Mouse (Mus musculus): ENCODE measurements around the gene Lgi4. TPM values are rescaled to one million over a fixed set of nuclear protein-coding genes. Genes with fewer than 3 reads are reported as not detected.

Lgi4 gene
- polyA plus RNA-seq, 1 experiment from 2014 or later, result 0.35 TPM

DNA sequence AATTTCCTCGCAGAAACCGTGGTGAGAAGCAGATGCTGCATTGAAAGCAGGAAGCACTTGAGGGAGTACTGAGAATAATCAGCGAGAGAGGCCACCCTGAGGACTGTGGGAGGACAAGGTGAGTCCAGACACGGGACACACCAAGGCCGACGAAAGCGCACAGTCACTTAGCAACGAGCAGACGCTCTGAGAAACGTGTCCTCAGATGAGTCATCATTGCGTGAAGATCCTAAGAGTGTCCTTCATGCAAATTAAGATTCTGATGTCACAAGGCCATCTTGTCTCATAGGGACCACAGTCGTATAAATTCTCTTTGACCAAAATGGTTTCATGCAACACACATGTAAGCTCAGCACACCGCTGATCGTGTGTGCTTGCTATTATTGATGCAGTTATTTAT lies 41.6 kb downstream of the Lgi4 start:
- Histone ChIP-seq H3K9ac (ENCODE audit: low read depth, low read length) (no peak overlapping the region), H3K4me3 (ENCODE audit: low read depth, low read length) (no peak overlapping the region), H3K4me2 (ENCODE audit: low read length) (no peak overlapping the region), H3K27me3 (ENCODE audit: control insufficient read depth, insufficient read depth, low read depth, low read length) (no peaks in the 10 kb centered on the region), H3K36me3 (ENCODE audit: control insufficient read depth, insufficient read depth, low read length) (no peaks in the 10 kb centered on the region), H3K27ac (ENCODE audit: low read length) (no peak overlapping the region), H3K4me1 (ENCODE audit: control insufficient read depth, insufficient read depth, low read length) (peaks cover 4% of the 10 kb centered on the region; the same call in 1 of the 2 replicates), H3K9me3 (replicated peaks; ENCODE audit: control insufficient read depth, low read length, poor library complexity, severe bottlenecking) (no peaks in the 10 kb centered on the region)
- no peak for ATAC-seq
- WGBS, result 86% methylated on average over 14 of the region's 14 CpGs

DNA sequence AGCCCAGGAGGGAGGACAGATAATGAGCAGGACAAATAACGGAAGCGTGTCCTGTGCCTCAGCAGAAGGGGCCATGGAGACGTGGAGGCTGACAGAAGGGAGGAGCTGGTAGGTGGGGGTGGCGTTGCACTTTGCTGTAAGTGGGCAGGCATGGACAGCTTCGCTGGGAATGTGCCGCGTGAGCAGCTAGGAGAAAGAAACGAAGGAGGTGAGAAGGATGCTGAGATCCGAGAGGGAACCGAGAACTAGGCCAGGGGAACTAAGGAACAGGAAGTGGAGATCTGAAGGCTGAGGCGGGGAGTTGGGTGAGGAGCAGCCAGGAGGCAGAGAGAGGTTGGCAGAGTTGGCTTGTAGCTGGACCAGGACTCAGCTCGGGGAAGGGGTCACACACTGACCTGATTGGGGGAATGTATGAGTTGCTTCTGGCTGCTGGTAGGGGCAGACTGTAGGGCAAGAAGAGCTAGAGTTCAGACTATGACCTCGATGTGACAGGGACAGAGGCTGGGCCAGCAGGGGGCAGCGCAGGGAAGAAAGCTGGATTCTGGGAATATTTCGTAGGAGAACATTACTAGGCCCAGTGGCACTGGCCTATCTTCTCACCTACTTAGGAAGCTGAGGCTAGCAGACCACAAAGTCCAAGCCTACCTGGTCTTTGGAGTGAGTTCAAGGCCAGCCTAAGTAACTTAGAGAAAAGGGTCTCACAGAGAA lies 46.1 kb downstream of the Lgi4 start:
- Histone ChIP-seq H3K9me3 (replicated peaks; ENCODE audit: control insufficient read depth, low read length, poor library complexity, severe bottlenecking) (no peaks in the 10 kb centered on the region), H3K4me2 (ENCODE audit: low read length) (no peak overlapping the region)
- 69% methylated on average over 15 of the region's 15 CpGs for WGBS

DNA sequence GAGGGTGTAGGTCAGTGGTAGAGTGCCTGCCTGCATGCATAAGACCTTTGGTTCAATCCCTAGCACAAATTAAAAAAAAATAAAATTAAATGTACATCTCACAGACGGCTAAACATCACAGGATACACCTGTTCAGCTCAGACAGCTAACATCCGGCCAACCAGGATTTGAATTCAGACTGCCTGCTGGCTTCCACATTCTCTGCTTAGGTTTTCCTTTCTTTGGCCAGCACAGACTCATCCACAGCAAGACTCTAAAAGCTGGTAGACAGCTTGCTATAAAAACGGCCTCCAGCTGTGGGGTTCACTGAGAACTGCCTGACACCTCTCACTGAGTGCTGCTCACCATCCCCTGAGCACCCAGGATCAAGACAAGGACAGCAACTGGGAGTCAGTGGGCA lies 47.0 kb downstream of the Lgi4 start:
- Histone ChIP-seq H3K9me3 (replicated peaks; ENCODE audit: control insufficient read depth, low read length, poor library complexity, severe bottlenecking) (no peaks in the 10 kb centered on the region), H3K4me2 (ENCODE audit: low read length) (no peak overlapping the region), H3K27ac (ENCODE audit: low read length) (no peak overlapping the region), H3K9ac (ENCODE audit: low read depth, low read length) (no peak overlapping the region), H3K36me3 (ENCODE audit: control insufficient read depth, insufficient read depth, low read length) (no peaks in the 10 kb centered on the region), H3K4me1 (ENCODE audit: control insufficient read depth, insufficient read depth, low read length) (no peaks in the 10 kb centered on the region), H3K27me3 (ENCODE audit: control insufficient read depth, insufficient read depth, low read depth, low read length) (no peaks in the 10 kb centered on the region), H3K4me3 (ENCODE audit: low read depth, low read length) (no peak overlapping the region)
- ATAC-seq, result no peak
- 61% methylated on average over 3 of the region's 3 CpGs for WGBS

More for the DNA sequence above, 46.1 kb downstream of the Lgi4 start:
- H3K27me3 ChIP-seq (ENCODE audit: control insufficient read depth, insufficient read depth, low read depth, low read length), result no peaks in the 10 kb centered on the region
- no peak overlapping the region for H3K27ac ChIP-seq (ENCODE audit: low read length)
- H3K36me3 ChIP-seq (ENCODE audit: control insufficient read depth, insufficient read depth, low read length), result no peaks in the 10 kb centered on the region
- 0 out of 2 replicates have a peak overlapping the region, but pooled peaks have one; percentile 15 for H3K9ac ChIP-seq (ENCODE audit: low read depth, low read length)
- no peaks in the 10 kb centered on the region for H3K4me1 ChIP-seq (ENCODE audit: control insufficient read depth, insufficient read depth, low read length)
- no peak for ATAC-seq
- no peak overlapping the region for H3K4me3 ChIP-seq (ENCODE audit: low read depth, low read length)

DNA sequence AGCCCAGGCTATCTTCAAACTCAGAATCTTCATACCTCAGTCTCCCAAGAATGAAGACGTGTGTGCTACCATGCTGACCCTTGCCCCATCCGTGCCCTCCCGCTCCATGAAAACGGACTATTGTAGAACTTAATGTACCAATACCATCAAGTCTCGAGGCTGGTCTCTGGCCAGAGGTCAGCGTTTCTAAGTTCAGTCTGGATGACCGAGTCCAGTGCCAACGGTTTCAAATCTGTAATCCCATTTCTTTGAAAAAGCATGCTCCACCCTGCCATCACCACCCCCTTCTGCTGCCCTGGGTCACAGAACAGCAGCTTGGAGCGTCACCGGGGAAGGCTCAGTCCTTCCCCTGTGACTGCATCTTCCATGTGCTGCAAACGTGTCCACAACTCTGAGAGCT lies 48.6 kb downstream of the Lgi4 start:
- Histone ChIP-seq H3K9ac (ENCODE audit: low read depth, low read length) (no peak overlapping the region), H3K9me3 (replicated peaks; ENCODE audit: control insufficient read depth, low read length, poor library complexity, severe bottlenecking) (no peaks in the 10 kb centered on the region), H3K4me2 (ENCODE audit: low read length) (no peak overlapping the region), H3K27ac (ENCODE audit: low read length) (no peak overlapping the region), H3K36me3 (ENCODE audit: control insufficient read depth, insufficient read depth, low read length) (no peaks in the 10 kb centered on the region), H3K4me3 (ENCODE audit: low read depth, low read length) (no peak overlapping the region), H3K27me3 (ENCODE audit: control insufficient read depth, insufficient read depth, low read depth, low read length) (no peaks in the 10 kb centered on the region), H3K4me1 (ENCODE audit: control insufficient read depth, insufficient read depth, low read length) (no peaks in the 10 kb centered on the region)
- no peak for ATAC-seq
- WGBS, result 89% methylated on average over 11 of the region's 11 CpGs

DNA sequence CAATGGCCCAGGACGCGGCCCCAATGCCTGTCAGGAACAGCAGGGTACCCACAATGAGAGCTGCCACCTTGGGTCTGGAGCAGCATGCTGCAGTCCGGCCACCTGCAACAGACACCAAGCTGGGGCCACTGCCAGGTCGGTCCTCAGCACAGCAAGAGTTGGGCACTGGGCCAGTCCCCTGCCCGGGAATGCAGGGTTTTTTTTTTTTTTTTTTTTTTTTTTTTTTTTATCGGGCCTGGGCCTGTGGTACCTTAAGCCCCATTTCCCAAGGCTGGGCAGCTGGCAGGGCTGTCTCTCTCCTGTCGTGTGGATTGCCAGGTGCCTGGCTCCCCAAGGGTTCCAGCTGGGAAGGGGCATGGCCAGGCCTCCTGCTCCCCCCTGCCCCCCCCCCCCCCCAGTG lies 49.9 kb downstream of the Lgi4 start:
- no peak overlapping the region for H3K9ac ChIP-seq (ENCODE audit: low read depth, low read length)
- H3K27me3 ChIP-seq (ENCODE audit: control insufficient read depth, insufficient read depth, low read depth, low read length), result no peaks in the 10 kb centered on the region
- no peak overlapping the region for H3K4me3 ChIP-seq (ENCODE audit: low read depth, low read length)
- no peaks in the 10 kb centered on the region for H3K4me1 ChIP-seq (ENCODE audit: control insufficient read depth, insufficient read depth, low read length)
- WGBS, result 31% methylated on average over 7 of the region's 7 CpGs
- H3K9me3 ChIP-seq (replicated peaks; ENCODE audit: control insufficient read depth, low read length, poor library complexity, severe bottlenecking), result no peaks in the 10 kb centered on the region
- H3K36me3 ChIP-seq (ENCODE audit: control insufficient read depth, insufficient read depth, low read length), result no peaks in the 10 kb centered on the region
- H3K4me2 ChIP-seq (ENCODE audit: low read length), result no peak overlapping the region
- no peak for ATAC-seq
- H3K27ac ChIP-seq (ENCODE audit: low read length), result no peak overlapping the region

GRCm38 (mm10) chr7:31109796-31110195 lies 50.7 kb downstream of the Lgi4 start:
- Histone ChIP-seq H3K4me2 (ENCODE audit: low read length) (no peak overlapping the region), H3K9ac (ENCODE audit: low read depth, low read length) (no peak overlapping the region), H3K27me3 (ENCODE audit: control insufficient read depth, insufficient read depth, low read depth, low read length) (no peaks in the 10 kb centered on the region), H3K27ac (ENCODE audit: low read length) (no peak overlapping the region), H3K9me3 (replicated peaks; ENCODE audit: control insufficient read depth, low read length, poor library complexity, severe bottlenecking) (no peaks in the 10 kb centered on the region), H3K4me1 (ENCODE audit: control insufficient read depth, insufficient read depth, low read length) (no peaks in the 10 kb centered on the region), H3K4me3 (ENCODE audit: low read depth, low read length) (no peak overlapping the region), H3K36me3 (ENCODE audit: control insufficient read depth, insufficient read depth, low read length) (no peaks in the 10 kb centered on the region)
- ATAC-seq, result no peak
- WGBS, result 88% methylated on average over 5 of the region's 5 CpGs

GRCm38 (mm10) chr7:31110861-31111385 lies 51.8 kb downstream of the Lgi4 start:
- no peaks in the 10 kb centered on the region for H3K36me3 ChIP-seq (ENCODE audit: control insufficient read depth, insufficient read depth, low read length)
- no peaks in the 10 kb centered on the region for H3K27me3 ChIP-seq (ENCODE audit: control insufficient read depth, insufficient read depth, low read depth, low read length)

DNA sequence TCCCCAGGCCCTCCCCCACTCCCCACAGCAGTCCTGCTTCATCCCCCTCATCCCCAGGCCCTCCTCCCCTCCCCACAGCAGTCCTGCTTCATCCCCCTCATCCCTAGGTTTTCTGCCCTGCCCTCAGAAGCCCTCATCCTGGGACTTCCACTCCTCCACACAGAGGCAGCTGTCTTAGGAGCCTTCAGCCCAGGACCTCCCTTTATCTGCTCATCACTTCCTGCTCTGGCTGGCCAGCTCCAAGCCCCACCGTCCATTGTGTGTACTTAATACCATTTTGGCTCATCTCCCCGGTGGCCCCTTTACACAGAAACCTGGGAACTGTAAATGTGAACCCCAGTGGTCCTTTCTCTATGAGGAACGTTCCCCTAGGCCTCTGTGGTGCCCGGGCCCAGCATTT lies 52.9 kb downstream of the Lgi4 start:
- 17% methylated on average over 4 of the region's 4 CpGs for WGBS
- H3K27ac ChIP-seq (ENCODE audit: low read length), result no peak overlapping the region
- no peak overlapping the region for H3K4me3 ChIP-seq (ENCODE audit: low read depth, low read length)
- no peaks in the 10 kb centered on the region for H3K9me3 ChIP-seq (replicated peaks; ENCODE audit: control insufficient read depth, low read length, poor library complexity, severe bottlenecking)
- H3K9ac ChIP-seq (ENCODE audit: low read depth, low read length), result no peak overlapping the region
- no peaks in the 10 kb centered on the region for H3K36me3 ChIP-seq (ENCODE audit: control insufficient read depth, insufficient read depth, low read length)
- no peak overlapping the region for H3K4me2 ChIP-seq (ENCODE audit: low read length)
- no peaks in the 10 kb centered on the region for H3K27me3 ChIP-seq (ENCODE audit: control insufficient read depth, insufficient read depth, low read depth, low read length)
- no peaks in the 10 kb centered on the region for H3K4me1 ChIP-seq (ENCODE audit: control insufficient read depth, insufficient read depth, low read length)
- ATAC-seq, result no peak

More at GRCm38 (mm10) chr7:31110861-31111385, 51.8 kb downstream of the Lgi4 start:
- ATAC-seq, result no peak
- no peaks in the 10 kb centered on the region for H3K4me1 ChIP-seq (ENCODE audit: control insufficient read depth, insufficient read depth, low read length)
- WGBS, result 82% methylated on average over 15 of the region's 15 CpGs
- no peaks in the 10 kb centered on the region for H3K9me3 ChIP-seq (replicated peaks; ENCODE audit: control insufficient read depth, low read length, poor library complexity, severe bottlenecking)
- no peak overlapping the region for H3K4me2 ChIP-seq (ENCODE audit: low read length)
- no peak overlapping the region for H3K27ac ChIP-seq (ENCODE audit: low read length)
- no peak overlapping the region for H3K9ac ChIP-seq (ENCODE audit: low read depth, low read length)
- no peak overlapping the region for H3K4me3 ChIP-seq (ENCODE audit: low read depth, low read length)

DNA sequence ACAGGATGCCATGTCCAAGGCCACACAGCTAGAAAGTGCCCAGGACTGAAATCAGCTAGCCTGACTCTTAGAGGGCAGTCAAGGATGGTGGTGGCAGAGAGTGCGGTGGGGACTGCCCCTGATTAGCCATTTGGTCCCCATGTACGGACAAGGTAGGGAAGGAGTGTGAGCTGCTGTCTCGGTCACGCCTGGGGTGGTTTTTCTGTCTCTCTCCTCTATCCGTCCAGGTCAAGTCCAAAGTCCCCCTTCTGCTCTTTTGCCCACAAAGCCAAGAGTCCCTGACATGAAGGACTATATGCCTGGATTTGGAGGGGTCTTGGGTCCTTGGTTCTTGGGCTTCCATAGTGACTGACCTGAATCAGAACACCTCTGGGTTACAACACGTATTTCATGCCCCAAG lies 54.7 kb downstream of the Lgi4 start:
- no peak overlapping the region for H3K4me3 ChIP-seq (ENCODE audit: low read depth, low read length)
- no peaks in the 10 kb centered on the region for H3K27me3 ChIP-seq (ENCODE audit: control insufficient read depth, insufficient read depth, low read depth, low read length)
- no peak overlapping the region for H3K4me2 ChIP-seq (ENCODE audit: low read length)
- no peak for ATAC-seq
- no peak overlapping the region for H3K27ac ChIP-seq (ENCODE audit: low read length)
- WGBS, result 84% methylated on average over 6 of the region's 6 CpGs
- H3K36me3 ChIP-seq (ENCODE audit: control insufficient read depth, insufficient read depth, low read length), result no peaks in the 10 kb centered on the region
- H3K4me1 ChIP-seq (ENCODE audit: control insufficient read depth, insufficient read depth, low read length), result no peaks in the 10 kb centered on the region
- no peak overlapping the region for H3K9ac ChIP-seq (ENCODE audit: low read depth, low read length)
- H3K9me3 ChIP-seq (replicated peaks; ENCODE audit: control insufficient read depth, low read length, poor library complexity, severe bottlenecking), result no peaks in the 10 kb centered on the region

Data from midbrain, embryonic 16.5 days (tissue).